Mouse (Mus musculus) CD8-positive naive resting alpha-beta T cell, adult 57 days (primary cell): ENCODE results near the gene Olfr392. TPM values are rescaled to one million over a fixed set of nuclear protein-coding genes. Genes with fewer than 3 reads are reported as not detected.

Experiments
- total RNA-seq: library from RNA; stranded (reverse); gene quantifications from one replicate; pipeline ENCODE4 v1.2.4, GENCODE M21; 2023

Gene Olfr392
- not detected for total RNA-seq

DNA sequence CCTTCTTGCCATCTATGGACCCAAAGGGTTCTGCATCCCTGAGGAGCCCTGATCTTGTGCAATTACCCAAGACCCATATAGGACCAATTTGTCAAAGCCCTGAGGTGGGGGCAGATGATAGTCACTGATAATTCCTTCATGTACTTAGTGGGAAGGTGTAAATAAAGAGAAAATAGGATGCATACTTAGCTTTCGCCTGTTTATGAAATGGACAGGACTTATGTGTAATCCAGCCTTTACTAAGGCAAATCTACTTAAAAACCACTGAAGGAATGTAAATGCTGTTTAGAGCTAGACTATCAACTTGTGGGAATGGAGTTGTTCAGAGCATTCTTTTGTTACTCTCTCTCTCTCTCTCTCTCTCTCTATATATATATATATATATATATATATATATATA lies at the start of gene Olfr392:
Gene Olfr392, minus strand, starts transcription at position 101 of the 400 bp plus-strand sequence.

DNA sequence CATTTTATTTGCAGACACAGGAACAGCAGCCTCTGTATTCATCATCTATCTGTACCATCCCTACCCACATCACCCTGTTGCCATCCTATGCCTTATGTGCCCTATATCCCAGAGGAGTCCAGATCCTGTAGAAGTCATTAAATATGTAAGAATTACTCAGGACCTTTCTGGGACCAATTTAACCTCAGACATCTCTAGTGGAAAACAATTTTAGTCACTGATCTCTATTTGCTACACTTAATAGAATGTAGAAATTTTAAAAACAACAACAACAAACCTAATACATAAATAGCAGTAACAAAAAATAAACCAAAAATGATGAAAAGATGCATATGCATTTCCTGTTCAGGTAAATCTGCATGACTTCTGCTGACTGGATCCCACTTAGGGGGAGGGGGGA lies 34.5 kb upstream of the Olfr392 start, which contains the start of gene Olfr393:
Gene Olfr393, minus strand, starts transcription at position 101 of the 400 bp plus-strand sequence.

DNA sequence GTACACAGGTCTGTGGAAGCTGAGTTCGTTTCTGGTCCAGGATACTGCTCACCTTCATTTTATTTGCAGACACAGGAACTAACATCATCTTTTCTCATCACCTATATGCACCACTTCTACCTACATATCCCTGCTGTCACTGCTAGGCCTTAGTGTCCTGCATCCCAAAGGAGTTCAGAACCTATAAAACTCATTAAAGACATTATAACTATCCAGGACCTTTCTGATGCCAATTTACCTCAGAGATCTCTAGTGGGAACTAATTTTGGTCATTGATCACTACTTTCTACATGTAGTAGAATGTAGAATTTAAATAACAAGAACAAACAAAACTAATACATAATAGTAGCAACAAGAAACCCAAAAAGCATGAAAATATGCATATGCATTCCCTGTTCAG lies 13.9 kb downstream of the Olfr392 start, which contains the start of gene Olfr391-ps:
Gene Olfr391-ps, minus strand, starts transcription at position 101 of the 400 bp plus-strand sequence.

DNA sequence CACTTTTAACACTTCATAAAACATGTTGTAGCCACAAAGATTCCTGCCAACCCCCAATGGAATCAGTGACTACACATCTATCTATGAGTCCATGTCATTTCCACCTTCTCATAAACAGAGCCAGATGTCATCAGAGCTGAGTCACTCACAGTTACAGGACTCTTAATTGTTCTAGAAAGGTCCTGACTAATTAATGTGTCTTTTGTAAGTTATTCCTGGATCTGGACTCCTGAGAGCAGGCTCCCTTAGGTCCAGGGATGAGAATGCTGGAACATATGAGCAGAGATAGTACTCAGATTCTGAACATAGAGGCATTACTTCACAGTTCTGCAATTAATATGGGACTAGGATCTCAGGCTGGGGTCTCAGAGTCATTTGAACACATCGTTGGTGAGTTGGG lies 34.2 kb downstream of the Olfr392 start, which contains the start of gene Olfr390:
Gene Olfr390, plus strand, starts transcription at position 301 of the 400 bp plus-strand sequence.

DNA sequence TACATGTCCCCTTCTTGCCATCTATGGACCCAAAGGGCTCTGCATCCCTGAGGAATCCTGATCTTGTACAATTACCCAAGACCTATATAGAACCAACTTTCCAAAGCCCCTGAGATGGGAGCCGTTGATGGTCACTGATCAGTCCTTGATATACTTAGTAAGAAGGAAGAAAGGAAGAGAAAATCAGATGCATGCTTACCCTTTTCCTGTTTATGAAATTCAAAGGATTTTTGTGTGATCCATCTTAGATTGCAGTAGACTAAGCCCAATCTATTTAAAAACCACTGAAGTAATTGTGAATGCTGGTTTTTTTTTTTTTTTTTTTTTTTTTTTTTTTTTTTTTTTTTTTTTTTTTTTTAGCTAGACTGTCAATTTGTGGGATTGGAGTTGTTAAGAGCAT lies 36.2 kb downstream of the Olfr392 start, which contains the start of gene Olfr389:
Gene Olfr389, minus strand, starts transcription at position 101 of the 400 bp plus-strand sequence.

Other genes with a start within 250 kb of the Olfr392 start
- not detected for gene Olfr385, start 224.0 kb downstream of the Olfr392 start, total RNA-seq
- gene Olfr384, start 218.5 kb downstream of the Olfr392 start, total RNA-seq: not detected
- not detected for gene Zfp735, start 128.3 kb downstream of the Olfr392 start, total RNA-seq
- gene Olfr389, start 36.3 kb downstream of the Olfr392 start, total RNA-seq: not detected
- gene Olfr390, start 34.1 kb downstream of the Olfr392 start, total RNA-seq: not detected
- not detected for gene Olfr391-ps, start 14.0 kb downstream of the Olfr392 start, total RNA-seq
- gene Olfr393, start 34.4 kb upstream of the Olfr392 start, total RNA-seq: not detected
- gene Olfr394, start 73.7 kb upstream of the Olfr392 start, total RNA-seq: not detected
- gene Olfr395, start 92.2 kb upstream of the Olfr392 start, total RNA-seq: not detected
- not detected for gene Olfr23, start 119.6 kb upstream of the Olfr392 start, total RNA-seq
- gene Olfr397, start 143.8 kb upstream of the Olfr392 start, total RNA-seq: not detected
- gene Olfr398, start 173.4 kb upstream of the Olfr392 start, total RNA-seq: not detected
- gene Olfr139, start 239.5 kb upstream of the Olfr392 start, total RNA-seq: not detected
- not detected for gene Olfr399, start 239.6 kb upstream of the Olfr392 start, total RNA-seq